Mouse (Mus musculus) gastrocnemius, adult 18-20 months (tissue): ENCODE measurements around the gene Olfr205. TPM values are rescaled to one million over a fixed set of nuclear protein-coding genes. Genes with fewer than 3 reads are reported as not detected.
"Not testable (repeated sequence)": the region's sequence is repeated elsewhere in the genome, so short reads cannot be mapped to it uniquely, and the experiment has no call there.

Source experiments
- DNase-seq: peaks from one replicate; pipeline ENCODE4 v3.0.0; 2021; ENCODE audit warnings: low spot score
- long read RNA-seq, 2 experiments: library from polyadenylated mRNA; stranded (forward); transcript quantifications; one replicate each; pipeline ENCODE4 v2.0.0; 2021
- total RNA-seq, 2 experiments: library from RNA; stranded (reverse); gene quantifications; 2 replicates each; pipeline ENCODE4 v1.2.3; 2021

The Olfr205 gene
- not detected for total RNA-seq
- long read RNA-seq, experiment 1, result 0 reads
- long read RNA-seq, experiment 2, result 0 reads

- DNase-seq, result no peak
Measured at GRCm38 (mm10) chr16:59331038-59331437, at the start of gene Olfr205. Gene Olfr205 (minus strand): TSS chr16:59331138.

DNA sequence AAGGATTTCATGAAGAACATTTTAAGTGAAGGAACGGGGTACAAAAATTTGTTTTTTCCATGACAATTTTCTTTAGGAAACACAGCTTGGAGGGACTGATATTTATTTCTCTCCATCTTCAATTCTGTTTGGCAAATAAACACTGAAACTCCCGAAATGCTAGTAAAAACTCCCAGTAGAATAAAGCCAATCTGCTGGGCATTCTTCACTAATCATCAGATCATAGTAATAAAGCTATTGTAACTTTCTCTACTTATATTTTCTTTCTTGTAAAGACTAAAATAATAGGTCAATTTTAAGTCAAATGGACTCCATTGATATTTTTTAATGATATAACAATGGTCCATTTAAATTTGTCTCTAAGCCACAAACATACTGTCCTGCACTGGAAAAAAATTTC, 33.0 kb upstream of the Olfr205 start, which contains the start of gene Olfr209:
Gene Olfr209 (minus strand): TSS at position 101 of the 400 bp plus-strand sequence.
- DNase-seq, result no peak

DNA sequence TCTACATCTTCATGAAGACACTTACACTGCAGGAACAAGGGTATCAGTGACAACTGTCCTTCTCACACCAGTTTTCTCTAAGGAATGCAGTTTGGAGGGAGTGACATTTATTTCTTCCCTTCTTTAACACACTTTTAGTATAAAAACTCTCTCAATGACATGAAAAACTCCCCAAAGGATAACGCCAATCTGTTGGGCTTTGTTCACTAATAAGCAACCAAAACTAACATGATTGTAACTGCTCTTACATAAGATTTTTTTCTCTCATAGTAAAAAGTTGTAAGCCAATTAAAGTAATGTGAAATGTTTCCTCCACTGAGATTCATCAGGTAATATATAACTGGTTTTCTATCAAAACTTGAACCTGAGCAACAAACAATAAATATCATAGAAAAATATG, 18.2 kb upstream of the Olfr205 start, which contains the start of gene Olfr206:
Gene Olfr206 (minus strand): TSS at position 101 of the 400 bp plus-strand sequence.
- no peak for DNase-seq

DNA sequence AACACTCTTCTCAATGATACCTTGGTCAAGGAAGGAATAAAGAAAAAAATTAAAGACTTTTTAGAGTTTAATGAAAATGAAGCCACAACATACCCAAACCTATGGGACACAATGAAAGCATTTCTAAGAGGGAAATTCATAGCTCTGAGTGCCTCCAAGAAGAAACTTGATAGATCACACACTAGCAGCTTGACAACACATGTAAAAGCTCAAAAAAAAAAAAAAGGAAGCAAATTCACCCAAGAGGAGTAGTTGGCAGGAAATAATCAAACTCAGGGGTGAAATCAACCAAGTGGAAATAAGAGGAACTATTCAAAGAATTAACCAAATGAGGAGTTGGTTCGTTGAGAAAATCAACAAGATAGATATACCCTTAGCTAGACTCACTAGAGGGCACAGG, 7.7 kb downstream of the Olfr205 start:
- DNase-seq, result not testable (repeated sequence)

DNA sequence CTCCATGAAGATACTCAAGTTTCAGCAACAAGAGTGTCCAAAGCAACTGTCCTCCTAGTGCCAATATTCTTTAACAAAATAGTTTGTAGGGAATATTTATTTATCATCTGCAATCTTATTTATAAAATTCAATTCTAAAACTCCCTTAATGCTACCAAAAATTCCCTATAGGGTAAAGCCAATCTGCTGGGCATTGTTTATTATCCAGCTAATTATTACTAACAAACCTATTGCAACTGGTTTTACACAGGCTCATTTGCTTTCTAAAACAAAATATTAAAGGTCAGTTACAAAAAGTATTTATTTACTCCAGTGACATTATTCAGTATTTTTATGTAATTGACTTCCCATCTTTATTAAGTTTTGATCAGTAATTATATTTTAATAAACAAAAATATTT, 12.8 kb downstream of the Olfr205 start, which contains the start of gene Olfr204:
Gene Olfr204 (minus strand): TSS at position 101 of the 400 bp plus-strand sequence.
- no peak for DNase-seq

DNA sequence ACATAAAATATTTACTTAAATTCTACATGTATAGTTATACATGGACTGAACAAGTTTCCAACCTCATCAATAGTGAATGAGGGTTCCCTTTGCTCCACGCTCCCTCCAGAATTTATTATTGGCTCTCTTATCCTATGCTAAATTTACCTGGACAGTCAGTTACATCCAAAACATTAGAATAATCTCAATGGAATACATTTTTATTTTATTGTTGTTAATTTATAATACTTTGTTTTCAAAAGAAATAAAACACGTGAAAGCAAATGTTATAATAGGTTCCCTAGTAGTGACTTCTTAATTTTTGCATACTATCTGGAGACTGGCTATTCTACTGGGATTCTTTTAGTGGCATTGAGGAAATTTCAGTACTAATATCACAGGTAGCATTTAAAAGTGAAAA, 32.4 kb downstream of the Olfr205 start, which contains the start of gene Olfr203:
Gene Olfr203 (plus strand): TSS at position 301 of the 400 bp plus-strand sequence.
- DNase-seq, result no peak

- DNase-seq, result not testable (repeated sequence)
Measured at GRCm38 (mm10) chr16:59287576-59287975, 43.4 kb downstream of the Olfr205 start.

DNA sequence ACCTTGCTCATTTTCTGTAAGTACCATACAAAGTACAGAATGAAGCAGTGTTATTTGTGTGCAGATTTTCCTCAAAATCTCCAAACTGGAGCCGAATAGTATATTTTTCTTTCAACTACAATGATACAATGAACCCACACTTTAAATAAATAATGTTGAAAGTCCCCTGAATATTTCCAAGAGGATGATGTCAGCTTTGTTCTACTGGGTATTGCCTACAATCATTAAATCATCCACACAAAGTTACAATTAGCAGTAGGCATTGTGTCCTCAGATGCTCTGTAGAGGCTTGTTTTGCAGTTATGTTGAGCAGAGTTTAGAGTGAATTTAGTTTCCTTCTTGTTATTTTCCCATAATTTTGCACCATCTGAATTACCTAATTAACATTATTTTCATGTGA, 44.2 kb downstream of the Olfr205 start, which contains the start of gene Olfr202:
Gene Olfr202 (minus strand): TSS at position 101 of the 400 bp plus-strand sequence.
- DNase-seq, result no peak

GRCm38 (mm10) chr16:59283476-59283875, 47.5 kb downstream of the Olfr205 start:
- no peak for DNase-seq

GRCm38 (mm10) chr16:59280542-59280941, 50.4 kb downstream of the Olfr205 start:
- DNase-seq, result no peak

Other genes starting within 250 kb of the Olfr205 start
- gene Olfr191, start 241.3 kb downstream of the Olfr205 start, total RNA-seq, result not detected
- gene Olfr193, start 219.3 kb downstream of the Olfr205 start, total RNA-seq, result not detected
- not detected for gene Olfr194, start 210.1 kb downstream of the Olfr205 start, total RNA-seq
- not detected for gene Olfr195, start 184.1 kb downstream of the Olfr205 start, total RNA-seq
- gene Olfr196, start 160.7 kb downstream of the Olfr205 start, total RNA-seq, result not detected
- not detected for gene Olfr198, start 127.6 kb downstream of the Olfr205 start, total RNA-seq
- not detected for gene Olfr199, start 111.4 kb downstream of the Olfr205 start, total RNA-seq
- gene Olfr201, start 58.5 kb downstream of the Olfr205 start, total RNA-seq, result not detected
- not detected for gene Olfr202, start 44.3 kb downstream of the Olfr205 start, total RNA-seq
- gene Olfr203, start 32.3 kb downstream of the Olfr205 start, total RNA-seq, result not detected
- not detected for gene Olfr204, start 12.9 kb downstream of the Olfr205 start, total RNA-seq
- gene Olfr206, start 18.1 kb upstream of the Olfr205 start, total RNA-seq, result not detected
- not detected for gene Olfr209, start 32.9 kb upstream of the Olfr205 start, total RNA-seq
- not detected for gene Gabrr3, start 76.2 kb upstream of the Olfr205 start, total RNA-seq
- gene Riox2, start 140.6 kb upstream of the Olfr205 start, total RNA-seq, result 10 to 100 TPM; 10.9 to 12.6 TPM